Mouse (Mus musculus): Measurements from ENCODE around the gene Armh3. TPM values are rescaled to one million over a fixed set of nuclear protein-coding genes. Genes with fewer than 3 reads are reported as not detected.
A peak's percentile ranks its signal among the peaks of the same experiment; 100 is the strongest.

Gene Armh3
- polyA plus RNA-seq, 1 experiment from 2014 or later: 19.9 TPM

DNA sequence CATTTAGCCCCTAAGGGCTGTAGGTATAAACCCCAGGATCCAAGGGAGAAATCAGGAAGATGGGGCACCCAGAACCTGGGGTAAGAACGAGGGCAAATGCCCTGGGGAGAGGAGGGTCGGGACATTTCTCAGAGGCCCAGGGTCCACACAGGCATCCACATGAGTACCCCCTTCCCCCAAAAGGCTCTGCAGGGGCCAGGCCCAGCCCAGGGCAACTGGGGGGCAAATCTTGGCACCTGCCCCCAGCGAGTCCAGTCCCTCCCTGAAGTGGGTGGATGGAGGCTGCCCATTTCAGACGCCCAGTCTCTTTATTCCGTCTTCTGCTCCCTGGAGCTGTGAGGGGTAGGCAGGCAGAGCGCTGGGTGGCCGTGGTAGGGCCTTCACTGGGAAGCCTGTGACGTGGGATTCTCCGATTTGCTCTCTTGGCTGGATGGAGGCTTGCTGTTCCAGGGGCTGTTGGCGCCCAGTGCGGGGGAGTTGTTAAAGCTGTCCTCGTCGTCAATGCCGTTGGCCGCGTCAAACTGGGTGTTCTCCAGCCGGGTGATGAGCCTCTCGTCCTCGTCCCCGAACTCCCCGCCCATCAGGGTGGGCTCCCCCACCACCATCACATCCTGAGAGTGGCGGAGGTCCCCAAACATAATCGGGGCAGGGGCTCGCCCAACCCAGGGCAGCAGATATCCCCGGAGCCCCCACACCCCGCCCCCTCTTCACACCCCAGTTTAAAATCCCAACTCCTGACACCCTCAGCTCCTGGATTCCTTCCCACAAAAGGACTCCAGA is 34.6 kb upstream of the Armh3 start:
- no peak for ATAC-seq (ENCODE audit: insufficient number of reproducible peaks, insufficient read depth, low FRiP score, low TSS enrichment, low read depth)
- Histone ChIP-seq H3K27me3 (no peaks in the 10 kb centered on the region), H3K36me3 (peaks cover 76% of the 10 kb centered on the region), H3K9ac (replicated peaks) (no peak overlapping the region), H3K4me3 (replicated peaks) (no peak overlapping the region), H3K4me1 (replicated peaks) (peaks cover 17% of the 10 kb centered on the region), H3K27ac (no peak overlapping the region), H3K9me3 (peaks cover 5% of the 10 kb centered on the region; the same call in 1 of the 2 replicates), H3K4me2 (no peak overlapping the region)
- WGBS: 88% methylated on average over 26 of the region's 26 CpGs

DNA sequence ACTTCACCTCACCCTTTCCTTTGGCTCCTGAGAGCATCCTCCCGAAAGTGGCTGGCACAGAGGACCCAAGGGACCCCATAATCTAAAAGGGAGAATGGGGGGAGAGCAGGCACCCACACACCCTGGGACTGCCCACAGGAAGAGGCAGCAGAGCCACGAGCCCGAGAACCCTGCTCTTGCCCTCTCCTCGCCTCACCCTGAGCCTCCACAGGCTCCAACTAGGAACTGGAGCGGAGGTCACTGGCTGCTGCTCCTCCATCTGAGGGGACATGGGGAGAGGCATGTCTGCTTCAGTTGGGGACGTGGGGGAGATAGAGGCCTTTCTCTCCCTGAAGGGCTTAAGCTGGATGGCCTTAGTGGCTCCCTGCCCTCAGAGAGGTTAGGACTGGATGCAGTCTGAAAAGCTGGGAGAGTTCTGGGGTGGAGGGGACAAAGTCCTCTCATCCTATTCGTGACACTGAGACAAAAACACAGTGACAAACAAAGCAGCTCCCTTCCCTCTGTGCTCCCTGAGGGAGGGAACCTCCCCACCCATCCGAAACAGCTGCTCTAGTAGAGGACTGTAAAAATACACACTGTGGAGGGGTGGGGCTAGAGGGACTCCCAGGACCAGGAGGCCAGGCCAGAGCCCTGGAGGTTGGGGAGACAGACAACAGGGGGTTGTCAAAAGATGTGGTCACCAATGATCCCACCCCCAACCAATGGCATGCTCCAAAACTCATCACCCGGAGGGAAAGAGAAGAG is 33.6 kb upstream of the Armh3 start:
- Histone ChIP-seq H3K36me3 (peaks cover 73% of the 10 kb centered on the region), H3K27ac (0 out of 2 replicates have a peak overlapping the region, but pooled peaks have one; percentile 25), H3K4me2 (no peak overlapping the region), H3K9ac (replicated peaks) (no peak overlapping the region), H3K27me3 (no peaks in the 10 kb centered on the region), H3K9me3 (peaks cover 5% of the 10 kb centered on the region; the same call in 1 of the 2 replicates), H3K4me1 (replicated peaks) (peaks cover 6% of the 10 kb centered on the region), H3K4me3 (replicated peaks) (no peak overlapping the region)
- 89% methylated on average over 9 of the region's 9 CpGs for WGBS
- ATAC-seq (ENCODE audit: insufficient number of reproducible peaks, insufficient read depth, low FRiP score, low TSS enrichment, low read depth): 0 out of 2 replicates have a peak, but pooled peaks have one; percentile 12

- Histone ChIP-seq H3K9me3 (peaks cover 5% of the 10 kb centered on the region; the same call in 1 of the 2 replicates), H3K9ac (replicated peaks) (no peak overlapping the region), H3K36me3 (peaks cover 58% of the 10 kb centered on the region), H3K27me3 (no peaks in the 10 kb centered on the region), H3K4me3 (replicated peaks) (no peak overlapping the region), H3K4me2 (no peak overlapping the region), H3K4me1 (replicated peaks) (no peaks in the 10 kb centered on the region), H3K27ac (no peak overlapping the region)
- ATAC-seq (ENCODE audit: insufficient number of reproducible peaks, insufficient read depth, low FRiP score, low TSS enrichment, low read depth): no peak
- 90% methylated on average over 10 of the region's 10 CpGs for WGBS
Measured at GRCm38 (mm10) chr19:46030196-46030983, 32.1 kb upstream of the Armh3 start.

- Histone ChIP-seq H3K36me3 (peaks cover 51% of the 10 kb centered on the region), H3K9me3 (peaks cover 5% of the 10 kb centered on the region; the same call in 1 of the 2 replicates), H3K4me1 (replicated peaks) (no peaks in the 10 kb centered on the region), H3K9ac (replicated peaks) (no peak overlapping the region), H3K4me3 (replicated peaks) (no peak overlapping the region), H3K27ac (no peak overlapping the region), H3K27me3 (no peaks in the 10 kb centered on the region), H3K4me2 (no peak overlapping the region)
- WGBS: 94% methylated on average over 1 of the region's 1 CpGs
- no peak for ATAC-seq (ENCODE audit: insufficient number of reproducible peaks, insufficient read depth, low FRiP score, low TSS enrichment, low read depth)
Measured at GRCm38 (mm10) chr19:46029652-46030051, 31.4 kb upstream of the Armh3 start.

GRCm38 (mm10) chr19:46028747-46029320 is 30.5 kb upstream of the Armh3 start:
- 68% methylated on average over 11 of the region's 11 CpGs for WGBS
- H3K4me1 ChIP-seq (replicated peaks): no peaks in the 10 kb centered on the region
- ATAC-seq (ENCODE audit: insufficient number of reproducible peaks, insufficient read depth, low FRiP score, low TSS enrichment, low read depth): no peak
- no peak overlapping the region for H3K4me3 ChIP-seq (replicated peaks)
- no peaks in the 10 kb centered on the region for H3K27me3 ChIP-seq
- peaks cover 42% of the 10 kb centered on the region for H3K36me3 ChIP-seq
- no peak overlapping the region for H3K27ac ChIP-seq
- peaks cover 5% of the 10 kb centered on the region; the same call in 1 of the 2 replicates for H3K9me3 ChIP-seq
- H3K9ac ChIP-seq (replicated peaks): 0 out of 2 replicates have a peak overlapping the region, but pooled peaks have one; percentile 0
- H3K4me2 ChIP-seq: no peak overlapping the region

- ATAC-seq (ENCODE audit: insufficient number of reproducible peaks, insufficient read depth, low FRiP score, low TSS enrichment, low read depth): 0 out of 2 replicates have a peak, but pooled peaks have one; percentile 27
Measured at GRCm38 (mm10) chr19:46026567-46026966, 28.3 kb upstream of the Armh3 start.

GRCm38 (mm10) chr19:46024959-46025358 is 26.7 kb upstream of the Armh3 start:
- H3K27ac ChIP-seq: no peak overlapping the region
- H3K4me2 ChIP-seq: no peak overlapping the region
- ATAC-seq (ENCODE audit: insufficient number of reproducible peaks, insufficient read depth, low FRiP score, low TSS enrichment, low read depth): no peak
- 77% methylated on average over 6 of the region's 6 CpGs for WGBS
- peaks cover 5% of the 10 kb centered on the region; the same call in 1 of the 2 replicates for H3K9me3 ChIP-seq
- no peaks in the 10 kb centered on the region for H3K4me1 ChIP-seq (replicated peaks)
- peaks cover 8% of the 10 kb centered on the region for H3K36me3 ChIP-seq
- H3K27me3 ChIP-seq: no peaks in the 10 kb centered on the region
- H3K4me3 ChIP-seq (replicated peaks): no peak overlapping the region
- no peak overlapping the region for H3K9ac ChIP-seq (replicated peaks)

More at GRCm38 (mm10) chr19:46026567-46026966, 28.3 kb upstream of the Armh3 start:
- Histone ChIP-seq H3K27ac (peak overlapping the region; percentile 14; the same call in 1 of the 2 replicates), H3K4me3 (replicated peaks) (no peak overlapping the region), H3K9ac (replicated peaks) (no peak overlapping the region), H3K27me3 (no peaks in the 10 kb centered on the region), H3K36me3 (peaks cover 20% of the 10 kb centered on the region), H3K4me1 (replicated peaks) (no peaks in the 10 kb centered on the region), H3K9me3 (peaks cover 5% of the 10 kb centered on the region; the same call in 1 of the 2 replicates), H3K4me2 (no peak overlapping the region)
- WGBS: 61% methylated on average over 8 of the region's 8 CpGs

DNA sequence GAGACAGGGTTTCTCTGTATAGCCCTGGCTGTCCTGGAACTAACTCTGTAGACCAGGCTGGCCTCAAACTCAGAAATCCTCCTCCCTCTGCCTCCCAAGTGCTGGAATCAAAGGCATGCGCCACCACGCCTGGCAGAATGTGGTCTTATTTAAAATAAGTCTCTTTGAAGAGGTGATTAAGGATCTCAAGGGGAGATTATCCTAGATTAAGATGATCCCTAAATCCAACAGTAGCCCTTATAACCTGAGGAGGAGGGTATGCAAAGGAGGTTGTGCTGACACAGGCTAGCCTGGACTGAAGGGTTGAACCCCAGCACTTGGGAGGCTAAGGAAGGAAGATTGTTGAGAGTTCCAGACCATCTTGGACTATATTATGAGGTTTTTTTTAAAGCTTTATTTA is 17.7 kb upstream of the Armh3 start:
- no peak overlapping the region for H3K27ac ChIP-seq
- no peak for ATAC-seq (ENCODE audit: insufficient number of reproducible peaks, insufficient read depth, low FRiP score, low TSS enrichment, low read depth)
- H3K9me3 ChIP-seq: no peaks in the 10 kb centered on the region; the same call in 1 of the 2 replicates
- WGBS: 64% methylated on average over 2 of the region's 2 CpGs
- no peak overlapping the region for H3K4me2 ChIP-seq
- no peaks in the 10 kb centered on the region for H3K36me3 ChIP-seq
- H3K9ac ChIP-seq (replicated peaks): no peak overlapping the region
- H3K4me1 ChIP-seq (replicated peaks): no peaks in the 10 kb centered on the region
- no peak overlapping the region for H3K4me3 ChIP-seq (replicated peaks)
- H3K27me3 ChIP-seq: no peaks in the 10 kb centered on the region

DNA sequence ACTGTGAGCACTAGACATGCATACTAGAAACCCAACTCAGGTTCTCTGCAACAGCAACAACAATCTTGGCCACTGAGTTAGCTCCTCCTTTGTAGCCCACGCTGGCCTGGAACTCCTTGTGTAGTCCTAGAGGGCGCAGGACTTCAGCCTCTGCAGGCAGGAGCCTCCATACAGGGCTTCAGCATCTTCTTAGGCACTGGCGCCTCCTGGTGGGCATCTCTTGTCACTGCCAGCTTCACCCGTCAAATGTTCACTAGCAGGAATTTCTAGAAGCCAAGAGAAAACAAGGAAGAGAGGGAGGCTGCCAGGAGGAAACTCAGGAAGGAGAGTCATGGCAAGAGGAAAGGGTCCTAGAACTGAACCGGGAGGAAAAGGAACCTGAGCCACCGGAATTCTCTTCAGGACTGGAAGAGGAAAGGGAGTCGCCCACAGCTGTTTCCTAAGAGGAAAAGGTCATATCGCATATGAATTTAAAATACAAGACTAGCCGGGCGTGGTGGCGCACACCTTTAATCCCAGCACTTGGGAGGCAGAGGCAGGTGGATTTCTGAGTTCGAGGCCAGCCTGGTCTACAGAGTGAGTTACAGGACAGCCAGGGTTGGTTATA is 16.4 kb upstream of the Armh3 start:
- H3K4me3 ChIP-seq (replicated peaks): no peak overlapping the region
- WGBS: 39% methylated on average over 12 of the region's 12 CpGs
- H3K4me1 ChIP-seq (replicated peaks): no peaks in the 10 kb centered on the region
- no peaks in the 10 kb centered on the region for H3K36me3 ChIP-seq
- H3K27me3 ChIP-seq: no peaks in the 10 kb centered on the region
- H3K9me3 ChIP-seq: no peaks in the 10 kb centered on the region; the same call in 1 of the 2 replicates
- H3K27ac ChIP-seq: no peak overlapping the region
- ATAC-seq (ENCODE audit: insufficient number of reproducible peaks, insufficient read depth, low FRiP score, low TSS enrichment, low read depth): no peak
- no peak overlapping the region for H3K4me2 ChIP-seq
- H3K9ac ChIP-seq (replicated peaks): no peak overlapping the region

GRCm38 (mm10) chr19:46005680-46006079 is 7.4 kb upstream of the Armh3 start:
- Histone ChIP-seq H3K9ac (replicated peaks) (no peak overlapping the region), H3K4me1 (replicated peaks) (peaks cover 15% of the 10 kb centered on the region), H3K36me3 (peaks cover 4% of the 10 kb centered on the region; the same call in 1 of the 2 replicates), H3K9me3 (no peaks in the 10 kb centered on the region), H3K27me3 (peaks cover 13% of the 10 kb centered on the region; the same call in 1 of the 2 replicates), H3K27ac (no peak overlapping the region), H3K4me3 (replicated peaks) (no peak overlapping the region), H3K4me2 (no peak overlapping the region)
- WGBS: 78% methylated on average over 7 of the region's 7 CpGs
- ATAC-seq (ENCODE audit: insufficient number of reproducible peaks, insufficient read depth, low FRiP score, low TSS enrichment, low read depth): no peak
